Mouse (Mus musculus): ENCODE measurements around the gene Tmem120b. TPM values are rescaled to one million over a fixed set of nuclear protein-coding genes. Genes with fewer than 3 reads are reported as not detected.

Gene Tmem120b
- 3.8 to 6.4 TPM (median 4.9 TPM) in 4 replicates for total RNA-seq (2023)

GRCm38 (mm10) chr5:123068115-123068514, at the start of gene Tmem120b:
Gene Tmem120b (plus strand): TSS chr5:123068415.

GRCm38 (mm10) chr5:123046916-123047315, 21.3 kb upstream of the Tmem120b start, which contains the start of gene Morn3:
Gene Morn3 (minus strand): TSS chr5:123047016.

GRCm38 (mm10) chr5:123132308-123133071, 64.3 kb downstream of the Tmem120b start, which contains the start of gene Rhof:
Gene Rhof (minus strand): TSS chr5:123132692.

GRCm38 (mm10) chr5:123142161-123143157, 74.2 kb downstream of the Tmem120b start, which contains the start of gene Setd1b:
Gene Setd1b (plus strand): TSS chr5:123142193.

Other genes with a start within 250 kb of the Tmem120b start
- gene Anapc5, start 247.1 kb upstream of the Tmem120b start, total RNA-seq (2023), result 190 to 219 TPM (median 200 TPM) in 4 replicates
- gene Rnf34, start 218.4 kb upstream of the Tmem120b start, total RNA-seq (2023), result 36.0 to 43.2 TPM (median 38.4 TPM) in 4 replicates
- 65.3 to 81.3 TPM (median 78.3 TPM) in 4 replicates for gene Kdm2b, start 78.6 kb upstream of the Tmem120b start, total RNA-seq (2023)
- gene Orai1, start 53.3 kb upstream of the Tmem120b start, total RNA-seq (2023), result 31.5 to 41.1 TPM (median 37.4 TPM) in 4 replicates
- gene Morn3, start 21.4 kb upstream of the Tmem120b start, total RNA-seq (2023), result not detected in 4 replicates
- 80.0 to 94.1 TPM (median 90.0 TPM) in 4 replicates for gene Rhof, start 64.3 kb downstream of the Tmem120b start, total RNA-seq (2023)
- gene Setd1b, start 73.8 kb downstream of the Tmem120b start, total RNA-seq (2023), result 73.0 to 77.0 TPM (median 74.9 TPM) in 4 replicates
- 24.0 to 34.2 TPM (median 26.0 TPM) in 4 replicates for gene Psmd9, start 101.0 kb downstream of the Tmem120b start, total RNA-seq (2023)
- gene Hpd, start 114.3 kb downstream of the Tmem120b start, total RNA-seq (2023), result not detected in 4 replicates
- gene Wdr66, start 183.7 kb downstream of the Tmem120b start, total RNA-seq (2023), result 1.2 to 2.0 TPM (median 1.7 TPM) in 4 replicates

Data from B cell, adult 62 days (primary cell).